Mouse (Mus musculus) G1E-ER4 (cell line): ENCODE measurements around the gene Enpp6. TPM values are rescaled to one million over a fixed set of nuclear protein-coding genes. Genes with fewer than 3 reads are reported as not detected.

Experiments
- GATA1 ChIP-seq: IDR thresholded peaks from one replicate; pipeline ENCODE4 v1.8.0; 2012; ENCODE audit warnings: low read length, inconsistent platforms
- polyA plus RNA-seq: library from polyadenylated mRNA; stranded (reverse); fragments of >175 nt; gene quantifications from 2 replicates; pipeline ENCODE4 v1.2.3, GENCODE M21; 2012

Gene Enpp6
- polyA plus RNA-seq: not detected in 2 replicates

DNA sequence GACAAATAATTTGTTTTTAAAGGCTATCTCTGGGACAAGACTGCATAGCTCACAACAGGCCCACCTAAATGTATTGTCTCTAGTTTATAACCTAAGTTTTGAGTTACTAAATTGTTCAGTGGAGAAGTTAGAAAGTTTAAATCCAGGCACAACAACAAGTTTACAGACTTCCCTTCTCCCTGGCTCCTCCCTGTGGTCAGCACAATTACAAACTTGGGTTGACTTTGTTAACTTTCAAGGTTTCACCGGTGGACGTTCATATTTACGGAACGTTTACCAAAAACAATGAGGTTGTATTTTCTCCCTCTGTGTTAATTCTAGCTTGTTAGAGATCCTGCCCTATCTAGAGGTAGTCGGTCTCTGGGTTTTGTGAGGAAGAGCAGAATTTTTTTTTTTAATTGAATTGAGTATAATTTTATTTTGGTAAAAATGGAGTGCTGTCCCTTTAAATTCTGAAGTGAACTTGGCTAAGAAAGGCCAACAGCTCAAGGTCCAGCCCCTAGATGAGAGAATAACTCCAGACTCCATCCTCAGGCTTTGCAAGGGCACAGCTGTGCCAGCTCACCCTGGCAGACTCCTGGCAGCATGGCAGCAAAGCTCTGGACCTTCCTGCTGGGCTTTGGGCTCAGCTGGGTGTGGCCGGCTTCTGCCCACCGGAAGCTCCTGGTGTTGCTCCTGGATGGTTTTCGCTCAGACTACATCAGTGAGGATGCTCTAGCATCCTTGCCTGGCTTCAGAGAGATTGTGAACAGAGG, at the start of gene Enpp6:
TSS of gene Enpp6 (plus strand) at position 502 of the 755 bp plus-strand sequence.
- no peak for TF ChIP-seq GATA1

DNA sequence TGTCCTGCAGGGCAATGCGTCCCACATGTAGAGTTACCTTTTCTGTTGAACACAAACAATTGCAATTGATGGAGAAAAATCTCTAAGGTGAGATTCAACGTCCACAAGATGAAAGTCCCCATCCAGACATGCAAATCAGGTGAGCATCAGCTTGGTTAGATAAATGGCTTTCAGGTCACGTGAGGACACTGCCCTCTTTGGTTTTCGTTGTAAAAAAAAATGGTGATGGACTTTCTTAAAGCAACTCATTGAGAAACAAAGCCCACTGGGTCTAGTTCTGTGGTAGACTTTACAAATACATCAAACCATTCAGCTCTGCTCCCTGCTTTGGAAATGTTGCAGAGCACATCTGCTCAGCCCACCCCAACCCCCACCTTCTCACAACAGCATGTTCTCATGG, 48.5 kb upstream of the Enpp6 start:
- TF ChIP-seq GATA1: no peak

DNA sequence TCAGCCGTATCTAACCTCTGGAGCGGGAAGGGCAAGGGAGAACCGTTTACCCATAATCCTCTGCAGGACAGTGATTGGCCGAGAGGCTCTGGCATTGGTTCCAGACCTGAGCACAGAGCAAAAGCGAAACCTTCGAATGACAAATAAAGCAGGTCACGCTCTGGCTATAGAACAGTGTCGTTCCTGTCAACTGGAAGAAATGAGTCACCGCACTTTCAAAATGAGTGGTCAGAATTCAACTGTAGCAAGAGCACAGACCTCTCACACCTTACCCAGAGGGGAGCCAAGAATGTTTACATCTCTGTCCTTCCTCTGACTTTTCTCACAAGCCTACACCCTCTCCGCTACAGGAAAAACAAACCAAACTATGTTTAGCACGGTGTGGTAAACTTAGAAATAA, 45.4 kb upstream of the Enpp6 start:
- no peak for TF ChIP-seq GATA1

DNA sequence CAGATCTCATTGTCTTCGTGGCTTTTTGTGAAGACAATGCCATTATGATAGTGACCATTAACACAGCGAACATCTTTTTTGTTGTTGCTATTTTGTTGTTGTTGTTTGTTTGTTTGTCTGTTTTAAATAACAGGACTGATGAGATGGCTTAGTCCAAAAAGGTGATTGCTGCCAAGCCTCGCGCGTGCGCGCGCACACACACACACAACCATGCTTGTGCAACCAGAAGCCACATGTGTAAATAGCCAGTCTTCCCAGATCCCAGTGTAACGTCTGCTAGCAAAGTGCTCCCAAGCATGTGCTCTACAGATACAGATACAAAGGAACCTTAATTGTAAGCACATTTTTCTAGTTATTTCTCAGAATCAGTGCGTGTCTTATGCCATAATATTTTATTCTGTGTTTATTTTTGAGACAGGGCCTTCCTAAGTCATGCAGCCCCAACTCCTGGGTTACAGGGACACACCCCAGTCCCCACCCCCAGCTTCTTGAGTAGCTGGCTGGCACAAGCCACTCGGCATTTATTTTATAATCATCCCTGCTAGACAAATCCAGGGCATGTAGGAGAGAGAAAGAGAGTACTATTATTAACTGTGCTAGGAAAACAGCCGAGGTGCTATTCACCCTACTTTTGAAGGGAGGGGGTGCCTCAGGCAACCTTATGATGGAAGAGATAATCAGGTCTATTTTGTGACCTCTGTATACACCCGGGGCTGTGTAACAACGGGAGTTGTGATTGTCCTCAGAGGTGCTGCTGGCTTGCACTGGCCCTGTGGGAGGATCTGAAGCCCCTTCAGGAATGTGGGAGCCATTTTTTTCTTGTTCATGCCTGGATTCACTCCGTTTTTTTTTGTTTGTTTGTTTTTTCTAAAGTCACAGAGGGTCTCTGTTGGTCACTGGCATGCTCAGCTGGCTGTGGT, 44.7 kb upstream of the Enpp6 start:
- no peak for TF ChIP-seq GATA1

DNA sequence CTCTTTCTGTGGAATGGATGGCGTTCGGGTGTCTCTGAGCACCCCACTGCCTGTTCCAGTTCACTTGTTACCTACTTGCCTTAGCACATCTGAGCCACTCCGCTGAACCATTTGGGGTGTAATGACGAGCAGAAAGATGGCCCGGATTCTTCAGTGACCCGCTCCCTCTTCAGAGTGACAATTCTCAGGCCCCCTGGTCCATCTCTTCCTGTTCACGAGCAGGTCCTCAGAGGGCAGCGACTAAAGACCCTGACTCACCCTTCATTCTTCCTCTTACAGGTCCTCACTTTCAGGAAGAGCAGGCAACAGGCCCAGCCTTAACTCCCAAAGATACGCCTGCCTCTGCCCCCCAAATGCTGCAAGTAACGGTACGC, 44.0 kb upstream of the Enpp6 start:
- TF ChIP-seq GATA1: no peak

DNA sequence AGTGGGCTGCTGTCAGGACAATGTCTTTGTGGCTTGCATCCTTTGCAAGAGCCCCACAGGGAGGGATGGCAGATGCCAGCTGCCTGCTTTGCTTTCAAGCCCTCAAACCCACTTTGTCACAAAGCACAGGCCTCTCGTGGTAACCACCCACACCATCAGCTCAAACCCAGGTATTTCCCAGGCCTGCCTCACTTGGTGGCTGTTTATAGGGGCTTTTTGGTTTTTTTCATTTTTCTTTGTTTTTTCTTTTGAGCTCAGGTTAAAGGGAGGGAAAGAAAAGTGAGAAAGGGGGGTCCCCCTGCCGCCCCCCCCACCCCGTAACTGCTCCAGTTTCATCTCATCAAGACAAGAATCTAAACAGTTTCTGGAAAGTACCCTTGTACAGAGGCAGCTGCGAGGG, 43.4 kb upstream of the Enpp6 start:
- no peak for TF ChIP-seq GATA1

DNA sequence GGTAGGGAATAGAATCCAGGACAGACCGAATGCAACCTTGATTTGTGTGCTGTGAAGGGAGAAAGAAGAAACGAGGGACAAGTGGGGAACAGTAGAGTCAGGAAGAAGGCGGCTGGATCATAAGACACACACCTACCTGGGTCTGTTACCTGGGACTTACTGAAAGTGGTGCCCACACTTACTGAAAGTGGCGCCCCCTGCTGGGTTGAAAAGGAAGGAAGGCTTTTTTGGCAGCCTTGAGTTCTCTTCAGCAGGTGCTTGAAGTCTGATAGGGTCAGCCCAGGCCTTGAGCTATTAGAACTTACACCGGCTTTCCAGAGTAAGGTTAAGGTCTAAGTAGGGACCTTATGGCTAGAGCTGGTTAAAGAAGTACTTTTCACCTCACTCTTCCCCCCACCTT, 40.5 kb upstream of the Enpp6 start:
- no peak for TF ChIP-seq GATA1

DNA sequence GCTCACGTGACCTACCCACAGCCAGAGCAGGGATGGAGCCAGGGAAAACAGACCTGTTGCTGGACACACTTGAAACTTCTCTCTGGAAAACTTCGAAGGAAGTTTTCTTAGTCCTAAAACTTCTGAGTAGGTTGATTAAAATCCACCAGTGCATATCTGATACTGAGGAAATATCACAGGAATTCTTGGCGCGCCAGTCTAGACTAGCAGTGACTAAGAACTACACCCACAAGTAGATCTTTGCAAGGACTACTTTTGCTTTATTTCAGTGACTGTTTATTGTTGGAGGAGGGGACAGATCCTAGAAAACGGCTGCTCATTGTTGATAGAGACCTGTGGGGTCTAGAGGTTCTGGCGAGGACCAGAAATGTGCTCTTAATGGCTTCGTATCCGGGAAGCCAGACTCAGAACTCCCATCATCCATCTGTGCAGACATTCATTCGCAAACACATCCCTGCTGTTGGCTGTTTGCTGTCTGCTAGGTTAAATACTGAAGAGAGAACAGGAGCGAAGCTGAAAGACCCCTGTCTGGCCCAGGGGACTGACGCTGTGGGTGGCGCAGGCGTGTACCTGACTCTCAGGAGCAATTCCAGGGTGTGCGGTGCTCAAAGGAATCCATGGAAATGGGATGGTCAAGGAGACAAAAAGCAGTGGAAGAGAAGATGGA, 38.5 kb upstream of the Enpp6 start:
- TF ChIP-seq GATA1: no peak

DNA sequence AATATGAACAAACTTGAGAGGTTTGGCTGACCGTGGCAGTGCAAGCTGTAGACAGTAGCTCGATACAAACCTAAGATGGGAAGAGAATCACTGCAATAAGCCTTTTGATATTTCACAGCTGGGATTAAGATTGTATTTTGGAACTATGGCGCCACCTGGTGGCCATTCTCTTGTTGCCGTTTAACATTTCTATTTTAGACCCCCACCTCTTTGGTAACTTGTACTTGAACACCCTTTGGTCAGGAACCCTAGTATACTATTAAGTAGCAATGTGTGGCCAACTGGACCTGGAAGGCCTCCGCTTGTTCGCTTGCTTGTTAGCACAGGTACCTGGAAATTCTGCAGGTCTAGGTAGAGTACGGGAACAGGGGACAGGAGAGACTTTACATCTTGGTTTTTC, 33.2 kb upstream of the Enpp6 start:
- TF ChIP-seq GATA1: no peak

DNA sequence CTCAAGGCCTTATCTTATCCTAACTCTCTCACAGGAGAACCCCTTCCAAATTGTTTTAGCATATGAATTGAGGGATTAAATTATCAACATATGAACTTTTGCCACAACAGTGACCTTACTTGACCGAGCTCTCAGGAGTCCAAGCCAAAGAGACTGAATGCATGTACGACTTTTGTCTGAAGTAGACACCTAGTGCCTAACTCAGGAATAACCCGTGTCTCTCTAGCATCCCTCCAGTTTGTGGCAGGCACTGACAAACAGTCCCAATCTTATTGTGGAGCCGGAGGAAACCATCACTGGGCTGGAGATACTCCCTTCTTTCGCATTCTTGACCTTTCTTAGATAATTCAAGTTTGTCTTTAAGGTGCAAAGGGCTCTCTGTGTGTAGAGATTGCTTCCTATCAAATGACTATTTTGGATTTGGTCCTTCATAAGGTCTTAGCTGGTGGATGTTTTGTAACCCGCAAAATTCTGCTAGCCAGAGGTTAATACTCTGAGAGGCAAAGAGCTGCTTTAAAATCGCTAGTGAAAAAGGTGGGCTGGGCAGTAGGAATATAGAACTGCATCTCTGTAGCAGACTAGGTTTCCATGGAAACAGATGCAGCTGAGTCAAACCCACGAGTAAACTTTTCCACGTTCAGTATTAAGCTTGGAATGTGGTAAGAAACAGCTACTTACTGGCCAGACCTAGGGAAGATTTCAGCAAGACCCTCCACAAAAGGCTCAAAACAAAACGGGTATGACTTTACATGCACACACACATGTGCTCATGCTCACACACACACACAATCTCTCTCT, 23.9 kb upstream of the Enpp6 start:
- no peak for TF ChIP-seq GATA1

DNA sequence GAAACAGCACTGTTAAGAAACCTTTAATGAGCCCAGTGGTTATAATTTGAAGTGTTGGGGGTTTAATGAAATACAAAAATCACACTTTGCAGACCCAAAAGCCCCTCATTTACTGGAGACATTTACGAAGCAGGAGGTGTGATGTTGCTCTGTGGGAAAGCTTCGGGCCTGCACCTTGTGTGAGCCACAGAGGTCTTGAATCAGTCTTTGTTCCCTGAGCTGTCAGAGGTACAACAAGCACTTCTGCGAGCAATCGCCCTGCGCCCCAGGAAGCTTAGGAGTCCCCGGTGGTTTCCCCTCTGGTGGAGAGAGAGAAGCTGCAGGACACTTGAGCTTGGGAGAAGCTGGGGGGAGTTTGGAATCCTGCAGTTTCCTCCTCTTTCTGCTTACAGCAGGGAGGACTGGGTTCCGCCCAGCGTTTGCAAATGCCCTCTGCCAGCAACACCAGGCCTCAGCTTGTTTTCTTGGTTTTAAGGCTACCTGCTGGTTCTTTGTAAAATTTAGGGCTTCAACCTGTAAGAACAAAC, 23.0 kb upstream of the Enpp6 start:
- no peak for TF ChIP-seq GATA1

DNA sequence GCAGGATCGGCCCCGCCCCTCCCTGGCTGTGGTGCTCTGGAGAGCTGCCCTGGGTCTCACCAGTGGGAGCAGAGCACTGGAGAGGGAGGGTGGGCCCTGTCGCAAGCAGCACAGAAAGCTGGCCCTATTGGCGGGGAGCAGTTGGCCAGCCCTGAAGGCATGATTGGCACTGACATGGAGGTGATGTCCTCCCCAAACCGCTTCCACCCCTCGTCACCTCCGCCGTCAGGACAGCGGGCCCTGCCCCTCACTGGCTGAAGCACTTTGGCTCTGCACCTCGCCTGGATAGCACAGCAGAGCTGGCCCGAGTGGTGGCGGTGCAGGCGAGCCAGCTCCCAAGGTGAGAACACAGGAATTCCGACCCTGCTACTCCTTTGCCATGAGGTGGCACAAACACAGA, 20.9 kb upstream of the Enpp6 start:
- no peak for TF ChIP-seq GATA1

DNA sequence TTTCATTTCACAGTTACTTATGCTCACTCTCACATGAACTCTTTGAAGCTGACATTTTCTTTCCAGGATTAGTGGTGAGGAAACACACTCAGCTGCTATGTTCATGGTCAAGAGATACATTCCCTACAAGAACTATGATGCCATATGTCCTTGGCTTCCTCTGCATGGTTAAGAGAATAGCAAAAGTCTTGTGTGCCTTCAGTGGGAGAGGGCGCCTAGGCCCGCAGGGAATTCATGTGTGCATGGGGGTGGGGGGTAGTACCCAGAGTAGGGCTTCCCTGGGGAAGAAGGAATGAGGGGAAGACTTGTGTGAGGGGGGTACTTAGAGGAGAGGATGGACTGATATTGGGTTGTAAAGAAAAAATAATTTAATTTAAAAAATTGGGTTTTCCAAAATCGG, 18.0 kb upstream of the Enpp6 start:
- no peak for TF ChIP-seq GATA1

DNA sequence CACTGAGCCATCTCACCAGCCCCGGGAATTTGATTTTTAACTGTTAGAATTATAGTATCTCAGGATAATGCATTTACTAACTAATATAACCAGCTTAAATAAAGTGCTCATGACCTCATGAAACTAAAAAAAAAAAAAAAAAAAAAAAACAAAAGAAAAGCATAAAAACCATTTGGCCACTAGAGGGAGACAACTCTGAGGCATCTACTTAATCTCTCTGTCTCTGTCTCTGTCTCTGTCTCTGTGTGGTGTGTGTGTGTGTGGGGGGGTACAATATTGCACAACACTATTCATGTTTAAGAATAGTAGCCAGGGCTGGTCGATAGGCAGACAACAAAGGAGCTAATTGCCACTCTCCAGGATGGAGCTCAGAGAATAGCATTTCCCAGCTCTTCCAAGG, 17.3 kb upstream of the Enpp6 start:
- TF ChIP-seq GATA1: no peak

DNA sequence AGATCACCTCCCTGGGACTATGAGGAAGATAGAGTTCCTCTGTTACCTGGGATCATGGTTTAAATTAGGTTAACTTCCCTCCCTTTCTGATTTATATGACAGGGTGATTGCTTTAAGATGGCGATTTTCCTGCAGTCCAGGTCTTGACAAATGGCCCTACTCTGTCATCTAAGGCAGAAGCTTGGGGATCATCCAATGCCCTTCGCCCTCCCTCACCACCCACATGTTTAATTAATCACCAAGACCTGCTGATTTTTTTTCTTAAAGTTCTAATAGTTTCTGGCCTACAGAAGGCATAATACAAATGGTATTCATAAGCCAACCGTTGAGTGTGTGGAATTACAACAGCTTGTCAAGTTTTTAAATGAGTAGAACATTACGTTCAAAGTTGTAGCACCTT, 9.3 kb upstream of the Enpp6 start:
- TF ChIP-seq GATA1: no peak
